ENCODE assay signal across 13 mouse cellular contexts in the genomic region with DNA sequence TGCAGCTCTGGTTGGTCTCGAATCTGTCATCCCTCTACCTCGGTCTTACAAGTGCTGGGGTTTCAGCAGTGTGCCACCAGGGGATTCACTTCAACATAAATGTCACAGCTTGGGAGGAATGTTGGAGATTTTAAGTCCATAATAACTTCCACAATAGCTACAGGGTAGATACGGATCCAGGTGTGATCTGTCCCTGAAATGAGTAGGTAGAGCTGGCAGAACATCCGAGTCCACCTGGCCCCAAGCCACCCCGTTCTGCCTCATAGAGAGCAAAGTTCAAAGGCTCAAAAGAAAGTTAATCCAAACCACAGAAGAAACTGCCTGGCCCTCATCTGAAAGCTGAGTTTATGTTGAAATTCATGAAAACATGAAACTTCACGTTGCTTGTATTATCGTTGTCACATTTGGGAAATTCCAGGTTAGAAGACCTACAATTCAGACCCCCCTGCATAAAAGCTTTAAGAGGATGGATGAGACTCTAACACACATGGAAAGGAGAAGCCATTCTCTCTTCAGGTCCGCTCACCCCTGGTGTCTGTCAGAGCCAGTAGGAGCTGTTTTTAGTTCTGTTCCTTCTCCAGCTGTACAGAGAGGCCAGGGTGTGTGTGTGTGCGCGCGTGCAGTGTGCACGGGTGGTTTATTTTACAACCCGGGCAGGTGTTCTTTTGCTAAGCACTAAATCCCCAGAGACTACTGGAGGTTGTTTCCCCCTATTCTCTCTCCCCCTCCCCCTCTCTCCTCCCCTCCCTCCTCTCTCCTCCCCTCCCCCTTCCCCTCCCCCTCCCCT.
DNase-seq lines count a peak whose midpoint lies in the region; TF ChIP-seq lines count a peak whose summit lies in the region.
"Had no signal": no experiment of that assay in that cellular context is flagged by ENCODE, and none has a peak within 500 bp of the region (broad histone marks: within the 10 kb centered on the region; RNA-seq: fewer than 3 reads in every experiment).

No protein-coding gene starts in this region.

- TF ChIP-seq CTCF in kidney, adult 2 months (conservative IDR thresholded peaks at IDR 0.05; ENCODE audit: insufficient read depth, insufficient read length, low read depth, low read length), result no peak

- no peaks in the 10 kb centered on the region for H3K36me3 ChIP-seq in kidney, adult 2 months (ENCODE audit: control insufficient read depth, insufficient read depth, low read length)
- H3K36me3 ChIP-seq: hindbrain, embryonic 12.5 days; liver, embryonic 15.5 days had no signal

- peak overlapping the region; percentile 80 for H3K27ac ChIP-seq in kidney, adult 2 months (ENCODE audit: insufficient read depth, low read depth, low read length)
- H3K27ac ChIP-seq: heart, adult 2 months; hindbrain, embryonic 12.5 days; liver, embryonic 15.5 days had no signal

- peak; percentile 72 for DNase-seq in heart, adult 11 months
- DNase-seq in heart, adult 18-20 months, result no peak
- peak; percentile 83 for DNase-seq in A20 (ENCODE audit: low read depth, low spot score)
- DNase-seq in kidney, adult 2 months, result peak; percentile 94
- peak; percentile 18 for DNase-seq in naive thymus-derived CD4-positive, alpha-beta T cell, adult 2 months (ENCODE audit: low read depth)
- DNase-seq in yolk sac, embryonic 10.5 days (ENCODE audit: low spot score), result no peak
- no peak for DNase-seq in cerebellum, adult 18-20 months
- DNase-seq in frontal cortex, postnatal 36 days (ENCODE audit: low spot score in 2 of 2), result no peak

- no peaks in the 10 kb centered on the region for H3K27me3 ChIP-seq in kidney, adult 2 months (replicated peaks; ENCODE audit: control insufficient read depth, insufficient read depth, low read length)
- H3K27me3 ChIP-seq: hindbrain, embryonic 12.5 days; liver, embryonic 15.5 days; megakaryocyte, embryonic 14.5 days had no signal

- no peak for TF ChIP-seq POLR2A in kidney, adult 2 months (IDR thresholded peaks at IDR 0.05; ENCODE audit: low read depth, low read length)

- 49% methylated on average over 13 of the region's 13 CpGs for WGBS in kidney, adult 2 months

- no peak overlapping the region for H3K4me3 ChIP-seq in kidney, adult 2 months (ENCODE audit: insufficient read depth, low read depth, low read length)
- H3K4me3 ChIP-seq: heart, adult 2 months; hindbrain, embryonic 12.5 days; liver, embryonic 15.5 days; megakaryocyte, embryonic 14.5 days; myocyte had no signal

- peaks cover 18% of the 10 kb centered on the region for H3K4me1 ChIP-seq in kidney, adult 2 months (ENCODE audit: control insufficient read depth, insufficient read depth, low read length)
- H3K4me1 ChIP-seq: liver, embryonic 15.5 days had no signal

Comparison
In these comparisons a context has a peak if more than half of its experiments do, and no peak if none do; other contexts are left out.
1. DNase-seq: peak in heart, adult 11 months (single experiment), A20 (single experiment), kidney, adult 2 months (single experiment) and naive thymus-derived CD4-positive, alpha-beta T cell, adult 2 months (single experiment); none in heart, adult 18-20 months (0 of 2), yolk sac, embryonic 10.5 days (single experiment), cerebellum, adult 18-20 months (0 of 2) and frontal cortex, postnatal 36 days (0 of 2).